Mouse (Mus musculus) Patski (cell line): ENCODE data around the gene Pax6. TPM values are rescaled to one million over a fixed set of nuclear protein-coding genes. Genes with fewer than 3 reads are reported as not detected.

Experiments used
- ATAC-seq: fragments of 100-300 bp; one replicate; pipeline ENCODE4 v1.8.0; 2021
- CTCF ChIA-PET: fragments of 350-600 bp; sonication (Branson Sonifier 250); formaldehyde crosslinking; loops from one replicate; lab custom pipeline; 2022; ENCODE audit warnings: inconsistent platforms; lab: Charles Lee
- POLR2A ChIA-PET: fragments of 350-600 bp; sonication (Branson Sonifier 250); formaldehyde crosslinking; loops from one replicate; lab custom pipeline; 2022; ENCODE audit warnings: antibody characterized with exemption, inconsistent platforms; lab: Charles Lee
- DNase-seq: peaks from one replicate; pipeline ENCODE4 v3.0.0-alpha.2; 2011; ENCODE audit warnings: low read depth, low spot score
- H3K27me3 ChIP-seq: fragments of 371-371 bp; one replicate; pipeline ENCODE4 v1.5.1; 2021
- CTCF ChIP-seq: fragments of 100-300 bp; IDR thresholded peaks from one replicate; pipeline ENCODE4 v1.5.1; 2021
- in situ Hi-C: fragments of 300-500 bp; cut with MboI; formaldehyde crosslinking; loops from 3 replicates; pipeline ENCODE4 v1.11.1; 2018; ENCODE audit warnings: low pct_unique_long_range_greater_than_20kb, mixed read lengths
- polyA plus RNA-seq: library from polyadenylated mRNA; unstranded; gene quantifications from one replicate; pipeline ENCODE4 v1.2.3, GENCODE M21; 2021

Gene Pax6
- polyA plus RNA-seq: not detected

DNA sequence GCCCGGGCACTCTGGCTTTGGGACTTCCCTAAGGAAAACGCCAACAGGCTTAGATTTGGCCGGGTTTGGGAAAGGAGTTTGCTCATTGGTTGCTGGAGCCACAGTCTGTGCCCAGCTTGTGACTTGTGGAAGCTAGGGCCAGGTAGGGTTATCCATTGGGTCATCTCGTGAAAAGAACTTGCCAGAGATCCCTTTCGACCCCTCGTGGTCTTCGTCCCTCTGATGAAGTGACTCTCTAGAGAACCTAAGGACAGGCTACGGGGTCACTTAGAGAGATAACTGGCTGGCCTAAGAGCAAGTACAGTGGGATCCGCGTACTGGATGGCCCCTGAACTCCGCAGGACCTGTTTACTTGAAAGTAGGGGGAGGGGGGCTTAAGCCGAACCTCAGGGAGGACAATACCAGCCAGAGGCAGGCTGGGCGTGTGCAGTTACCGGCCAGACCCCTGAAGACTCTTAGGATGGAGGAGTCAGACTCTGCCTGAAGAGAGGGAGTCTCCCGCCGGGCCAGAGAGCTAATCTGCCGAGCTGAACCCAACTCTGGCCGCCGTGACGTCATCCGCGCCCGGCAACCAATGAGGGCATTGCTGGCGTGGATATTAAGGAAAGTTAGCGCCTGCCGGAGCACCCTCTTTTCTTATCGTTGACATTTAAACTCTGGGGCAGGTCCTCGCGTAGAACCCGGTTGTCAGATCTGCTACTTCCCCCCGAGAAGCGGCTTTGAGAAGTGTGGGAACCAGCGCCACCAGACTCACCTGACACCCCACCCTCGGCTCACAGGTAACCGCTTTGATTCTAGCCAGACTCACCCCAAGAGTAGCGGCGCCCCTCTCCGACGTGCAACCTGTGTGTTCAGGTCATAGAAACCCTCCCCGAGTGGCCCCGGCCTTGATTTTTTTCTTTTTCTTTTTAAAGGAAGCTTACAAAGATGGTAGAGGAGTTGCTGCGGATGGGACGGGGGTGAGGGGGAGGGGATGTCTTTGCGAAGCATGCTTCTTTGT lies at the start of gene Pax6:
Pax6 (plus strand) TSS at position 630 of the 1,000 bp plus-strand sequence.
- ChIA-PET POLR2A (no interaction called here), CTCF (no interaction called here)
- in situ Hi-C loops: no loop called here
- ATAC-seq (no peak), DNase-seq (no peak)
- TF ChIP-seq CTCF: no peak
- H3K27me3 ChIP-seq: no peaks in the 10 kb centered on the region

- H3K27me3 ChIP-seq: peaks cover 12% of the 10 kb centered on the region
- CTCF ChIA-PET: no interaction called here
- ATAC-seq: no peak
- no peak for TF ChIP-seq CTCF
- in situ Hi-C loops: no loop called here
- POLR2A ChIA-PET: no interaction called here
- DNase-seq: no peak
These were observed 19.8 kb upstream of the Pax6 start for GRCm38 (mm10) chr2:105648933-105649332.

GRCm38 (mm10) chr2:105656456-105656855 lies 12.2 kb upstream of the Pax6 start:
- ChIA-PET CTCF (no interaction called here), POLR2A (no interaction called here)
- H3K27me3 ChIP-seq: peaks cover 14% of the 10 kb centered on the region
- TF ChIP-seq CTCF: no peak
- DNase-seq: no peak
- in situ Hi-C loops: no loop called here
- no peak for ATAC-seq

GRCm38 (mm10) chr2:105659350-105659749 lies 9.3 kb upstream of the Pax6 start:
- TF ChIP-seq CTCF: no peak

DNA sequence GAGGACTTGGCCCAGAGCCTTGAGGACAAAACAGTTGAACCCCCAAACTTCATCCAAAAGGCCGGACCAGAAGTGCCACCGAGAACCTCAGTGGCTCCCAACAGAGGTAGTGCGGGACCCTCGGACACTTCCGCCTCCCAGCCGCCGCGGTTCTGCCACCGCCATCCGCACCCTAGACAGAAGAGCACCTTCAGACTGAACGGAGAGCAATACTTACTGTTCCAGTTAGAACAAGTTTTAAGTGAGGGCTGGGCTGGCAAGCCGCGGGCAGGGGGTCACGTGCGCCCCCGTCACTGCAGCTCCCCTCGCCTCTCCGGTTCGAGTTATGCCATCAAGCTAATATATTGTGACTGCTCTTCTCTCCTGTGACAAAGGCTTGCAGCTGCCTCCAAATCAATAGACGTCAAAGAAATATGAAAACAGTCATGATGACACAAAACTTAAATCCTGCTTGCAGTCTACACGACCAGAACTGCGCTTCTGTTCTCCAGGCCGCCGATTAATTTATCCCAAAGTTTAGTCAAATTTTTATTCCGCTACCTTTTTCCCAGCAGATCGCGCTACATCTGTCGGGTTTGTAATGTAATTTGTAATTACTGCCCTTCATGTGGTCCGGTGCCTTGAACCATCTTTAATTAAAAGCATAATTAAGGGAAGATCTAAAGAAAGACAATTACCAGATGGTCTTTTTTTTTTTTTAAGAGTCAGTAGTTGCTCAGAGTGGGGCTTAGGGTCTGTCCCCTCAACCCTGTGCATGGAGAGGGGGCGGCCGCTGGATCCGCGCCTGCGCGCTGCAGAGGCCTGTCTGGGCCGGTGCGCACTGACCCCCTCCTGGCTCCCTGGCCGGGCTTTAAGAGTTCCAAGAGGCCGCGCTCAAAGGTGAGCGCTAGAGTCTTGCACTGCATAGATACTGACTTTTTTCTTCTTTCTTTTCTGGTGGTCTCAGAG lies 8.5 kb upstream of the Pax6 start:
- no peak for DNase-seq
- no peak for TF ChIP-seq CTCF
- ChIA-PET POLR2A (no interaction called here), CTCF (no interaction called here)
- ATAC-seq: no peak
- in situ Hi-C loops: no loop called here
- H3K27me3 ChIP-seq: peaks cover 18% of the 10 kb centered on the region

More at GRCm38 (mm10) chr2:105659350-105659749, 9.3 kb upstream of the Pax6 start:
- in situ Hi-C loops: no loop called here
- ChIA-PET POLR2A (no interaction called here), CTCF (no interaction called here)
- DNase-seq (no peak), ATAC-seq (no peak)
- H3K27me3 ChIP-seq: peaks cover 18% of the 10 kb centered on the region

DNA sequence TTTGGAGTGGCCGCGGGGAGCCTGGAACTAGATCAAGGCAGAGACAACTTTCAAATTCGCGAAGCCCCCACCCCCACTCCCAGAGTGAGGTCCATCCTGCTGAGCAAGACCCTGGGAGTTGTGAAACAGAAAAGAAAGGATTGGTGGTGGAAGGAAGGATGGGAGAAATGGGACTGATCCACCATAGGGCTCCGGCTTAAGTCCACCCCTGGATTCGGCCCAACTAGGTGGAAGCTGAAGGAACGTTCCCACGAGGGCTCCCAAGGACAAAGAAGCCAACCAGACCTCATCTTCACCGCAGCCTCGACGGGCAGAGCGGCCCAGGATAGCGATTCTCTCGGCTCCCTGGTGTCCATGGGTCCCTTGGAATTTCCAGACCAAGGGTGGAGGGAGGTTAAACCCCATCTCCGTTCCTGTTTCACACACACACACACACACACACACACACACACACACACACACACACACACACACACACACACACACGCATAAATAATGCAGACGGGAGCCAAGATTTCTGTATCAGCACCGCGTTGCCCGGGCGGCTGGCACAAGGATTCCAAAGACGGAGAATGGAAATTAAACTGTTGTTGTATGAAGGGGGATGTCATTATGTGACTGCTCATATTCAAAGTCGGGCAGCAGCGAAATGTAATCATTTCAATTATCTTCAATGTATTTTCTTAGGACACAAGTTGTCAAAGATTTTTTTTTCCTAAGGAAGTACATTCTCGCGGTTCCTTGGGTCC lies 7.7 kb upstream of the Pax6 start:
- no peak for ATAC-seq
- CTCF ChIA-PET: no interaction called here
- in situ Hi-C loops: no loop called here
- POLR2A ChIA-PET: no interaction called here
- TF ChIP-seq CTCF: no peak
- peaks cover 18% of the 10 kb centered on the region for H3K27me3 ChIP-seq
- DNase-seq: no peak

DNA sequence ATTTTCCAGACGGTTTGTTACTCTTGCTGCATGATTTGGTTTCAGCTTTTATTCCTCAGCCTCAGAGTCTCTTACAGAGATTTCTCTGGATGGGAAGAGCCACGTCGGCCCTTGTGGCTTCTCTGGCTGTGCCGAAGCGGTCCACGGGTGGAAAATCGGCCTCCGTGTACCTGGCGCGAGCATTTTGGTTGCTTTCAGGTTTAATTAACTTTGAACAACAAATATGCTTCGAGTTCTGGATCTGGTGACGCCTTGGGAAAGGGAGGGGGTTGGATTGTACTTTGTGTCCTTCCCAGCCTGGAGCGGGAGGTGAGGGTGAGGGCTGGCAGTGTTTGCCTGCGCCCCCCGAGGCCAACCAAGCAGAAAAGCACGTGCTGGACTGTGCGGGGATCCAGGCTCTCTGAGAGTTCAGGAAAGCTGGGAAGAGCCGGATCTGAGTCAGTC lies 7.1 kb upstream of the Pax6 start:
- peaks cover 16% of the 10 kb centered on the region for H3K27me3 ChIP-seq
- in situ Hi-C loops: no loop called here
- ChIA-PET CTCF (no interaction called here), POLR2A (no interaction called here)
- no peak for DNase-seq
- ATAC-seq: no peak
- TF ChIP-seq CTCF: no peak

- in situ Hi-C loops: no loop called here
- POLR2A ChIA-PET: no interaction called here
- no peak for DNase-seq
- no peak for ATAC-seq
- no peak for TF ChIP-seq CTCF
- peaks cover 12% of the 10 kb centered on the region for H3K27me3 ChIP-seq
- CTCF ChIA-PET: no interaction called here
These were observed 6.6 kb upstream of the Pax6 start for GRCm38 (mm10) chr2:105662121-105662520.

GRCm38 (mm10) chr2:105662606-105663005 lies 6.1 kb upstream of the Pax6 start:
- in situ Hi-C loops: no loop called here
- ATAC-seq (no peak), DNase-seq (no peak)
- peaks cover 12% of the 10 kb centered on the region for H3K27me3 ChIP-seq
- no peak for TF ChIP-seq CTCF
- ChIA-PET POLR2A (no interaction called here), CTCF (no interaction called here)

DNA sequence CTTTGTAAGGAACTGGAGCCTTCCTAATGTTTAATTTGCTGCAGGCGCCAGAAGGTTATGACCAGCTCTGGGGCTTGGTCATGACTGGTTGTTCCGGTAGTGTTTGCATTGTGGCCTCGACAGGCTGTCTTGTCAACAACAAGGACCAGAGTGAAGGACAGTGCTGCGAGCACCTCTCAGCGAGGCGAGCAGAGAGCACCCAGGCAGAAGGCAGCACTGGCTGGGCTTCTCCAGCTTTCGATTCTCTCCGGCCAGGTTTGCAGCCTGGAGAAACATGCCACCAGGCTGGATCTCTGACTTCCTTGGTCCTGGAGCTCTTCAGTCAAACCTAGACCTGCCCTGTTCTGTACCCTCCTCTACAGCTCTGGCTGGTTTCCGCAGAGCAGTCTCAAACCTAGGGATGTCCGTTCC lies 5.6 kb upstream of the Pax6 start:
- H3K27me3 ChIP-seq: peaks cover 9% of the 10 kb centered on the region
- DNase-seq (no peak), ATAC-seq (no peak)
- ChIA-PET CTCF (no interaction called here), POLR2A (no interaction called here)
- in situ Hi-C loops: no loop called here
- TF ChIP-seq CTCF: no peak
